In genomic region chr1:155809706-155810442, GRCm38 (mm10) we compare ENCODE assay signal across 7 mouse cellular contexts. TPM values are rescaled to one million over a fixed set of nuclear protein-coding genes. Genes with fewer than 3 reads are reported as not detected.
DNase-seq lines count a peak whose midpoint lies in the region; ATAC-seq lines count a peak whose summit lies in the region.

No protein-coding gene starts in this region.

- H3K4me3 ChIP-seq in heart, embryonic 12.5 days, result 0 out of 2 replicates have a peak overlapping the region, but pooled peaks have one; percentile 2
- H3K4me3 ChIP-seq in liver, embryonic 13.5 days (replicated peaks), result no peak overlapping the region

- H3K4me1 ChIP-seq in heart, embryonic 12.5 days (replicated peaks), result peaks cover 32% of the 10 kb centered on the region
- H3K4me1 ChIP-seq in liver, embryonic 13.5 days (replicated peaks), result peaks cover 67% of the 10 kb centered on the region

- 0 out of 2 replicates have a peak, but pooled peaks cover 10% of the 10 kb centered on the region for H3K36me3 ChIP-seq in heart, embryonic 12.5 days
- H3K36me3 ChIP-seq in liver, embryonic 13.5 days, result no peaks in the 10 kb centered on the region

- peak; percentile 15 for DNase-seq in thymus, postnatal 4 days
- no peak for DNase-seq in thymus, postnatal 25 days
- DNase-seq in liver, embryonic 13.5 days, result no peak
- peak; percentile 41 for DNase-seq in retina, embryonic 14.5 days (ENCODE audit: low spot score)
- DNase-seq in right cerebral cortex, postnatal 25 days, result no peak
- DNase-seq in cerebellum, postnatal 36 days, result no peak

- no peaks in the 10 kb centered on the region for H3K9me3 ChIP-seq in heart, embryonic 12.5 days (replicated peaks)
- no peaks in the 10 kb centered on the region for H3K9me3 ChIP-seq in liver, embryonic 13.5 days (replicated peaks)

- H3K27me3 ChIP-seq in heart, embryonic 12.5 days (replicated peaks), result no peaks in the 10 kb centered on the region
- H3K27me3 ChIP-seq in liver, embryonic 13.5 days, result no peaks in the 10 kb centered on the region

- 65% methylated on average over 10 of the region's 10 CpGs for WGBS in heart, embryonic 12.5 days
- 55% methylated on average over 10 of the region's 10 CpGs for WGBS in liver, embryonic 13.5 days (ENCODE audit: insufficient replicate concordance)

- peak overlapping the region; percentile 72 for H3K27ac ChIP-seq in heart, embryonic 12.5 days (ENCODE audit: poor library complexity, severe bottlenecking)
- no peak overlapping the region for H3K27ac ChIP-seq in liver, embryonic 13.5 days

- H3K4me2 ChIP-seq in heart, embryonic 12.5 days, result peak overlapping the region; percentile 51
- H3K4me2 ChIP-seq in liver, embryonic 13.5 days, result peak overlapping the region; percentile 90

- no peak for ATAC-seq in heart, embryonic 12.5 days (ENCODE audit: insufficient number of reproducible peaks, low FRiP score)
- ATAC-seq in liver, embryonic 13.5 days (ENCODE audit: low read depth), result no peak

- no peak overlapping the region for H3K9ac ChIP-seq in heart, embryonic 12.5 days
- no peak overlapping the region for H3K9ac ChIP-seq in liver, embryonic 13.5 days

RNA-seq across cellular contexts. Expression of gene Qsox1, which starts 2.8 kb away (rescaled TPM):
- 27.0 and 27.2 TPM in 2 replicates for polyA plus RNA-seq in heart, embryonic 12.5 days (2016; fragmentation: Nextera tagmentation; extraction: Ambion mirVana)
- 20.5 and 21.4 TPM in 2 replicates for polyA plus RNA-seq in liver, embryonic 13.5 days (2015; fragmentation: Nextera tagmentation; extraction: Ambion mirVana)

RNA-seq across cellular contexts. Expression of gene Lhx4, which starts 58.4 kb away (rescaled TPM):
- not detected in 2 replicates for polyA plus RNA-seq in heart, embryonic 12.5 days (2016; fragmentation: Nextera tagmentation; extraction: Ambion mirVana)
- polyA plus RNA-seq in liver, embryonic 13.5 days (2015; fragmentation: Nextera tagmentation; extraction: Ambion mirVana), result 0.02 TPM in 1 of 2 replicates, not detected in the other

Comparison
In these comparisons a context has a peak if more than half of its experiments do, and no peak if none do; other contexts are left out.
1. DNase-seq: peak in thymus, postnatal 4 days (single experiment) and retina, embryonic 14.5 days (single experiment); none in thymus, postnatal 25 days (single experiment), liver, embryonic 13.5 days (single experiment), right cerebral cortex, postnatal 25 days (single experiment) and cerebellum, postnatal 36 days (0 of 2).